Mouse (Mus musculus): ENCODE measurements around the gene Tmem52b. TPM values are rescaled to one million over a fixed set of nuclear protein-coding genes. Genes with fewer than 3 reads are reported as not detected.

Tmem52b gene
- total RNA-seq, 2 experiments from 2014 or later: not detected

Other genes starting within 250 kb of the Tmem52b start
- not detected for gene Cd69, start 237.1 kb upstream of the Tmem52b start, total RNA-seq (2021)
- gene 4922502D21Rik, start 180.8 kb upstream of the Tmem52b start, total RNA-seq (2021): not detected
- under 1 TPM in 1 of 2 experiments, not detected in 1; 0.25 TPM for gene Clec12a, start 169.9 kb upstream of the Tmem52b start, total RNA-seq (2021)
- gene Clec12b, start 126.7 kb upstream of the Tmem52b start, total RNA-seq (2021): not detected
- gene Clec1b, start 115.3 kb upstream of the Tmem52b start, total RNA-seq (2021): under 1 TPM in 1 of 2 experiments, not detected in 1; 0.46 TPM
- gene Clec9a, start 103.7 kb upstream of the Tmem52b start, total RNA-seq (2021): not detected
- gene Clec1a, start 60.6 kb upstream of the Tmem52b start, total RNA-seq (2021): 1 to 10 TPM; 1.4 to 2.1 TPM
- not detected for gene Olr1, start 5.4 kb upstream of the Tmem52b start, total RNA-seq (2021)
- gene Gabarapl1, start 20.6 kb downstream of the Tmem52b start, total RNA-seq (2021): 100 to 1,000 TPM; 576 to 580 TPM
- gene Klre1, start 65.3 kb downstream of the Tmem52b start, total RNA-seq (2021): not detected
- under 1 TPM in 1 of 2 experiments, not detected in 1; 0.49 TPM for gene Klrd1, start 79.2 kb downstream of the Tmem52b start, total RNA-seq (2021)
- gene Klrk1, start 111.3 kb downstream of the Tmem52b start, total RNA-seq (2021): not detected
- gene Klrc3, start 130.8 kb downstream of the Tmem52b start, total RNA-seq (2021): not detected
- gene Klrc2, start 148.1 kb downstream of the Tmem52b start, total RNA-seq (2021): not detected
- not detected for gene Klrc1, start 166.4 kb downstream of the Tmem52b start, total RNA-seq (2021)
- gene Klri1, start 204.6 kb downstream of the Tmem52b start, total RNA-seq (2021): not detected
- under 1 TPM in 1 of 2 experiments, not detected in 1; 0.19 TPM for gene Klri2, start 227.9 kb downstream of the Tmem52b start, total RNA-seq (2021)